21 mouse cellular contexts compared by ENCODE assay signal in the genomic region with DNA sequence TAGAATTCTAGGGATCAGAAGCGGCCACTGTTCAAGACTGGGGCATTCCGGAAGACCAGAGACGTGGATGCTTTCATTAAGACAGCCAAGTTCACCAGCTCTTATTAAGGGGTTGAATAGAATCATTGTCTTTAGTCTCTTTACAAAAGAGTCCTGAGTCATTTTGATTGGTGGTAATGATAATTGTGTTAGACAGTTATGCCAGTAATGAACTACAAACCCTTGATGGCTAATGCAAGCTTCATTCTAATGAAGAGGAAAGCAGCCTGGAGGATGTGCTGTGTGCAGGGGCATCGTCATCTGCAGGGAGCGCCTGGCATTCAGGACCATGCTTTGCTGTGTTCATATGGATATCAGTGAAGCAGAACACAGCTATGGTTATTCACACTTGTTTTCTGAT.
DNase-seq lines count a peak whose midpoint lies in the region; ATAC-seq and TF ChIP-seq lines count a peak whose summit lies in the region.
"Had no signal": no experiment of that assay in that cellular context is flagged by ENCODE, and none has a peak within 500 bp of the region (broad histone marks: within the 10 kb centered on the region; RNA-seq: fewer than 3 reads in every experiment).

No protein-coding gene starts in this region.

- H3K4me2 ChIP-seq in forebrain, postnatal 0 days (ENCODE audit: low read depth): no peak overlapping the region
- H3K4me2 ChIP-seq in hindbrain, embryonic 14.5 days (replicated peaks): no peak overlapping the region
- H3K4me2 ChIP-seq in hindbrain, embryonic 11.5 days (replicated peaks; ENCODE audit: low read depth, low read length): no peak overlapping the region
- H3K4me2 ChIP-seq: embryonic facial prominence, embryonic 13.5 days; hindbrain, embryonic 13.5 days had no signal

- peaks cover 33% of the 10 kb centered on the region for H3K4me1 ChIP-seq in forebrain, embryonic 10.5 days
- no peaks in the 10 kb centered on the region for H3K4me1 ChIP-seq in forebrain, postnatal 0 days (ENCODE audit: insufficient read depth)
- H3K4me1 ChIP-seq in hindbrain, embryonic 14.5 days (replicated peaks; ENCODE audit: control insufficient read depth, insufficient read depth, low read length): peaks cover 14% of the 10 kb centered on the region
- peaks cover 4% of the 10 kb centered on the region; the same call in 1 of the 2 replicates for H3K4me1 ChIP-seq in hindbrain, embryonic 11.5 days (replicated peaks; ENCODE audit: control insufficient read depth, insufficient read depth, low read length)

- no peak overlapping the region for H3K4me3 ChIP-seq in forebrain, embryonic 10.5 days
- no peak overlapping the region for H3K4me3 ChIP-seq in forebrain, postnatal 0 days (ENCODE audit: low read depth, low read length)
- H3K4me3 ChIP-seq in hindbrain, embryonic 14.5 days (replicated peaks; ENCODE audit: low read length): no peak overlapping the region
- H3K4me3 ChIP-seq in hindbrain, embryonic 11.5 days (ENCODE audit: low read depth, low read length): no peak overlapping the region
- H3K4me3 ChIP-seq: embryonic facial prominence, embryonic 13.5 days; heart, embryonic 10.5 days; hindbrain, embryonic 13.5 days had no signal

- H3K36me3 ChIP-seq in forebrain, embryonic 10.5 days (replicated peaks): no peaks in the 10 kb centered on the region
- H3K36me3 ChIP-seq in forebrain, postnatal 0 days (ENCODE audit: insufficient read depth): no peaks in the 10 kb centered on the region
- H3K36me3 ChIP-seq in hindbrain, embryonic 14.5 days (replicated peaks; ENCODE audit: control insufficient read depth, insufficient read depth): no peaks in the 10 kb centered on the region
- H3K36me3 ChIP-seq in hindbrain, embryonic 11.5 days (ENCODE audit: control insufficient read depth, insufficient read depth, low read length): no peaks in the 10 kb centered on the region
- H3K36me3 ChIP-seq: embryonic facial prominence, embryonic 13.5 days; heart, embryonic 10.5 days; hindbrain, embryonic 13.5 days had no signal

- H3K9me3 ChIP-seq in forebrain, embryonic 10.5 days: no peaks in the 10 kb centered on the region
- no peaks in the 10 kb centered on the region for H3K9me3 ChIP-seq in forebrain, postnatal 0 days (ENCODE audit: low read length)
- H3K9me3 ChIP-seq in hindbrain, embryonic 14.5 days (ENCODE audit: control insufficient read depth, low read length): no peaks in the 10 kb centered on the region
- H3K9me3 ChIP-seq in hindbrain, embryonic 11.5 days (ENCODE audit: control insufficient read depth, low read length): no peaks in the 10 kb centered on the region
- H3K9me3 ChIP-seq: embryonic facial prominence, embryonic 13.5 days; heart, embryonic 10.5 days; hindbrain, embryonic 13.5 days had no signal

- no peak overlapping the region for H3K9ac ChIP-seq in forebrain, postnatal 0 days
- 0 out of 2 replicates have a peak overlapping the region, but pooled peaks have one; percentile 1 for H3K9ac ChIP-seq in hindbrain, embryonic 14.5 days
- no peak overlapping the region for H3K9ac ChIP-seq in hindbrain, embryonic 11.5 days (ENCODE audit: low read depth, low read length)
- H3K9ac ChIP-seq: embryonic facial prominence, embryonic 13.5 days; hindbrain, embryonic 13.5 days had no signal

- no peak for ATAC-seq in forebrain, postnatal 0 days
- ATAC-seq in hindbrain, embryonic 14.5 days (ENCODE audit: low FRiP score): no peak
- no peak for ATAC-seq in hindbrain, embryonic 11.5 days (ENCODE audit: low FRiP score)
- no peak for ATAC-seq in cerebellum, adult (ENCODE audit: insufficient number of reproducible peaks, low FRiP score, low TSS enrichment)

- 83% methylated on average over 5 of the region's 5 CpGs for WGBS in forebrain, embryonic 10.5 days
- WGBS in forebrain, postnatal 0 days: 35% methylated on average over 5 of the region's 5 CpGs
- 63% methylated on average over 5 of the region's 5 CpGs for WGBS in hindbrain, embryonic 14.5 days
- 89% methylated on average over 5 of the region's 5 CpGs for whole genome bisulfite sequencing in hindbrain, embryonic 11.5 days

- TF ChIP-seq CTCF in forebrain, postnatal 0 days (IDR thresholded peaks at IDR 0.05; ENCODE audit: low read depth): no peak

- no peak for DNase-seq in forebrain, embryonic 10.5 days (ENCODE audit: extremely low spot score, low spot score)
- DNase-seq in forebrain, postnatal 0 days: no peak
- DNase-seq in hindbrain, embryonic 14.5 days (ENCODE audit: low spot score): no peak
- no peak for DNase-seq in hindbrain, embryonic 11.5 days (ENCODE audit: low spot score)
- peak; percentile 96 for DNase-seq in Muller cell, postnatal 12 days (ENCODE audit: inconsistent ontology term)
- peak; percentile 98 for DNase-seq in retina, postnatal 1 day
- no peak for DNase-seq in cerebellum, postnatal 4 days (ENCODE audit: low spot score in 2 of 2)
- DNase-seq: adrenal gland, adult 2 months; adrenal gland, postnatal 25 days; cerebellum, adult 11 months; cerebellum, adult 8-10 months; cerebellum, postnatal 14 days; gastrocnemius, postnatal 14 days; heart, adult 11 months; heart, postnatal 10 days; heart, postnatal 4 days; kidney, adult 18-20 months had no signal

- H3K27ac ChIP-seq in forebrain, embryonic 10.5 days: peak overlapping the region; percentile 6; the same call in 1 of the 2 replicates
- H3K27ac ChIP-seq in forebrain, postnatal 0 days (ENCODE audit: low read depth, low read length): no peak overlapping the region
- H3K27ac ChIP-seq in hindbrain, embryonic 14.5 days: no peak overlapping the region
- H3K27ac ChIP-seq in hindbrain, embryonic 11.5 days (ENCODE audit: low read depth, low read length): no peak overlapping the region
- H3K27ac ChIP-seq: embryonic facial prominence, embryonic 13.5 days; heart, embryonic 10.5 days; hindbrain, embryonic 13.5 days had no signal

- H3K27me3 ChIP-seq in forebrain, embryonic 10.5 days (ENCODE audit: poor library complexity, severe bottlenecking): no peaks in the 10 kb centered on the region
- no peaks in the 10 kb centered on the region for H3K27me3 ChIP-seq in forebrain, postnatal 0 days (ENCODE audit: insufficient read depth, low read length)
- no peaks in the 10 kb centered on the region for H3K27me3 ChIP-seq in hindbrain, embryonic 14.5 days (ENCODE audit: control insufficient read depth, insufficient read depth, low read length)
- no peaks in the 10 kb centered on the region for H3K27me3 ChIP-seq in hindbrain, embryonic 11.5 days (ENCODE audit: control insufficient read depth, insufficient read depth, low read length)
- H3K27me3 ChIP-seq: embryonic facial prominence, embryonic 13.5 days; hindbrain, embryonic 13.5 days had no signal

Comparison
In these comparisons a context has a peak if more than half of its experiments do, and no peak if none do; other contexts are left out.
1. DNase-seq: peak in Muller cell, postnatal 12 days (single experiment) and retina, postnatal 1 day (single experiment); none in forebrain, embryonic 10.5 days (single experiment), forebrain, postnatal 0 days (single experiment), hindbrain, embryonic 14.5 days (single experiment), hindbrain, embryonic 11.5 days (single experiment) and cerebellum, postnatal 4 days (0 of 2).